Mouse (Mus musculus): Measurements from ENCODE around the gene Chst11. TPM values are rescaled to one million over a fixed set of nuclear protein-coding genes. Genes with fewer than 3 reads are reported as not detected.
A peak's percentile ranks its signal among the peaks of the same experiment; 100 is the strongest.

Chst11 gene
- total and polyA plus RNA-seq, 3 experiments = 3.1 to 10.6 TPM; not detected in 1

DNA sequence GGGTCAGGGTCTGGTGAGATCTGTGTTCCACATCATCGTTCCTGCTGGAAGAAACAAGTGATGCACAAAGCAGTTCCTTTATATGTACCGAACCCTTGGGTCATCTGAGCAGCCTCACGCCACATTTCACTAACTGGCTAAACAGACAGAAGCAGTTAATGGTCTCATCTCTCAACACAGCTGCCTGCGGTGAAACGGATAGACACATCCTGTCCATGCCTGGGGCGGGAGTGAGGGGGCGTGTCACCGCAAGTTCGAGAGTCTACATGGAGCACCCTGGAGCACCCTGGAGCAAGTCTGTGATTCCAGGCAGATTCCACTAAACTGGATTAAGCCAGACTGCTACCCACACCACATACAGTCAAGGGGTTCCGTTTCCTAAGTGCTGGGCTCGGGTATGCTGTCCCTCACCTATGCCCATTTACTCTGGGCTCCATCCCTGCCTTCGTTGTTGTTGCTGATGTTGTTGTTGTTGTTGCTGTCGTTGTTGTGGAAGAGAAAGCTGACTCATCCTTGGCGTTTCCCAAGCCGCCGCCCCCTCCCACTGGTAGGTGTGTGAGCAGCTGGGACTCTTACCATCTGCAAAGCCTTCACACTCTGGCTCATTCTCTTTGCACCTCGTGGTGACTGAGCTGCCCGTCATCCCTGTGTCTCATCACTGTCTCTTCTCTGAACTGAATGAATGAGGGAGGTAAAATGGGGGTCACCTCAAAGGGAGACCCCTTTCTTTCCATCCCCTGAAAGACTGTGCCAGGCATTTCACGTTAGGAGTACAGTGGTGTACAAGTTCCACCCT is 86.7 kb downstream of the Chst11 start:
- Histone ChIP-seq H3K79me2 (ENCODE audit: control insufficient read depth, insufficient read depth, low read length, poor library complexity) (no peaks in the 10 kb centered on the region), H3K9me3 (replicated peaks; ENCODE audit: insufficient read depth, low read length) (no peaks in the 10 kb centered on the region), H3K36me3 (ENCODE audit: control insufficient read depth in 1 of 2, insufficient read depth in 2 of 2, low read length in 2 of 2) (no peaks in the 10 kb centered on the region), H3K27ac (ENCODE audit: control insufficient read depth, low read depth, low read length) (no peak overlapping the region), H3K27me3 (ENCODE audit: control insufficient read depth in 1 of 2, insufficient read depth in 2 of 2, low read length in 2 of 2) (no peaks in the 10 kb centered on the region), H3K4me1 (ENCODE audit: control insufficient read depth in 1 of 2, insufficient read depth in 2 of 2, low read length in 2 of 2) (no peaks in the 10 kb centered on the region), H3K4me3 (ENCODE audit: control insufficient read depth in 1 of 2, insufficient read depth in 1 of 2, low read depth in 2 of 2, low read length in 2 of 2) (no peak overlapping the region), H3K9ac (ENCODE audit: control insufficient read depth, low read depth, low read length, poor library complexity, severe bottlenecking) (no peak overlapping the region)
- DNase-seq (ENCODE audit: low read depth, low spot score) = no peak
- TF ChIP-seq KAT2A (conservative IDR thresholded peaks at IDR 0.05; ENCODE audit: low read depth, low read length) (no peak), NRF1 (IDR thresholded peaks at IDR 0.05; ENCODE audit: insufficient read depth, low read depth, low read length, poor library complexity, severe bottlenecking) (no peak), TAL1 (IDR thresholded peaks at IDR 0.05; ENCODE audit: low read length) (no peak), UBTF (IDR thresholded peaks at IDR 0.05; ENCODE audit: borderline replicate concordance, insufficient read depth, low read depth, low read length) (no peak), GATA1 (IDR thresholded peaks at IDR 0.05; ENCODE audit: low read depth, low read length) (no peak), POLR2A (IDR thresholded peaks at IDR 0.05; ENCODE audit: control insufficient read depth in 1 of 2, insufficient read depth in 1 of 2, low read depth in 1 of 2, low read length in 2 of 2, poor library complexity in 1 of 2) (no peak), CTCF (IDR thresholded peaks at IDR 0.05 in 2 of 3, conservative IDR thresholded peaks at IDR 0.05 in 1 of 3; ENCODE audit: control insufficient read depth in 1 of 3, insufficient read depth in 1 of 3, low read depth in 2 of 3, low read length in 3 of 3, poor library complexity in 1 of 3, severe bottlenecking in 1 of 3) (no peak), POLR2AphosphoS5 (IDR thresholded peaks at IDR 0.05; ENCODE audit: borderline replicate concordance, low read depth, low read length) (no peak), TCF12 (IDR thresholded peaks at IDR 0.05; ENCODE audit: low read depth, low read length) (no peak), TBP (IDR thresholded peaks at IDR 0.05; ENCODE audit: low read depth, low read length) (no peak), ZMIZ1 (IDR thresholded peaks at IDR 0.05; ENCODE audit: low read depth, low read length) (no peak), NELFE (IDR thresholded peaks at IDR 0.05; ENCODE audit: low read depth, low read length) (no peak), SIN3A (IDR thresholded peaks at IDR 0.05; ENCODE audit: low read length) (no peak), MXI1 (IDR thresholded peaks at IDR 0.05; ENCODE audit: low read depth, low read length) (no peak), USF2 (IDR thresholded peaks at IDR 0.05; ENCODE audit: borderline replicate concordance in 1 of 2, insufficient read depth in 1 of 2, low read depth in 1 of 2, low read length in 2 of 2) (no peak), ZC3H11A (IDR thresholded peaks at IDR 0.05; ENCODE audit: low read depth, low read length) (no peak), USF1 (IDR thresholded peaks at IDR 0.05; ENCODE audit: low read depth, low read length) (no peak), MEF2A (IDR thresholded peaks at IDR 0.05; ENCODE audit: extremely low read depth, insufficient replicate concordance, low read depth, low read length, poor library complexity, severe bottlenecking) (no peak)

DNA sequence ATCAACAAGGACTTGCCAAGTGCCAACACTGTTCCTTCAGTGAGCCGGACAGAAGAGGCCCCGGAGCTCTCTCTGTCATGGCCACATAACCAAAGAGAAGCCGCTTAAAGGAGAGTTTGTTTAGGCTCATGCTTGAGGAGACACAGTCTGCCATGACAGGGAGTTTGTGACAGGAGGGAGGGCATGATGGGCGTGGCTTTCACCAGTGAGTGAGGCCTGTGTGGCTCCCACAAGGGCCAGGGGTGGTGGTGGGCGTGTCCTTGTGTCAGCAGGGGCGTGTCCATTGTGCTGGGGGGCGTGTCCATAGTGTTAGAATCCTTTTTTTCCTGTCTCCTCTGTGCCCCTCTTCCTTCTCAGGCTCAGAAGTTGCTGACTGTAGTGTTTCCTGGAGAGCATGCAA is 87.8 kb downstream of the Chst11 start:
- Histone ChIP-seq H3K27me3 (ENCODE audit: control insufficient read depth in 1 of 2, insufficient read depth in 2 of 2, low read length in 2 of 2) (no peaks in the 10 kb centered on the region), H3K27ac (ENCODE audit: control insufficient read depth, low read depth, low read length) (no peak overlapping the region), H3K9me3 (replicated peaks; ENCODE audit: insufficient read depth, low read length) (no peaks in the 10 kb centered on the region), H3K4me1 (ENCODE audit: control insufficient read depth in 1 of 2, insufficient read depth in 2 of 2, low read length in 2 of 2) (no peaks in the 10 kb centered on the region), H3K9ac (ENCODE audit: control insufficient read depth, low read depth, low read length, poor library complexity, severe bottlenecking) (no peak overlapping the region), H3K79me2 (ENCODE audit: control insufficient read depth, insufficient read depth, low read length, poor library complexity) (no peaks in the 10 kb centered on the region), H3K36me3 (ENCODE audit: control insufficient read depth in 1 of 2, insufficient read depth in 2 of 2, low read length in 2 of 2) (no peaks in the 10 kb centered on the region), H3K4me3 (ENCODE audit: control insufficient read depth in 1 of 2, insufficient read depth in 1 of 2, low read depth in 2 of 2, low read length in 2 of 2) (no peak overlapping the region)
- TF ChIP-seq ZC3H11A (IDR thresholded peaks at IDR 0.05; ENCODE audit: low read depth, low read length) = no peak
- TF ChIP-seq MXI1 (IDR thresholded peaks at IDR 0.05; ENCODE audit: low read depth, low read length) = no peak
- no peak for TF ChIP-seq BHLHE40 (IDR thresholded peaks at IDR 0.05; ENCODE audit: borderline replicate concordance, low read depth, low read length)
- TF ChIP-seq POLR2AphosphoS5 (IDR thresholded peaks at IDR 0.05; ENCODE audit: borderline replicate concordance, low read depth, low read length) = no peak
- TF ChIP-seq SMC3 (IDR thresholded peaks at IDR 0.05; ENCODE audit: low read depth, low read length) = no peak; the same call in 1 of the 2 replicates
- no peak for TF ChIP-seq RCOR1 (IDR thresholded peaks at IDR 0.05; ENCODE audit: low read depth, low read length)
- no peak for TF ChIP-seq TCF12 (IDR thresholded peaks at IDR 0.05; ENCODE audit: low read depth, low read length)
- no peak for TF ChIP-seq CTCF (IDR thresholded peaks at IDR 0.05 in 2 of 3, conservative IDR thresholded peaks at IDR 0.05 in 1 of 3; ENCODE audit: control insufficient read depth in 1 of 3, insufficient read depth in 1 of 3, low read depth in 2 of 3, low read length in 3 of 3, poor library complexity in 1 of 3, severe bottlenecking in 1 of 3)
- no peak for TF ChIP-seq TAL1 (IDR thresholded peaks at IDR 0.05; ENCODE audit: low read length)
- no peak for TF ChIP-seq NRF1 (IDR thresholded peaks at IDR 0.05; ENCODE audit: insufficient read depth, low read depth, low read length, poor library complexity, severe bottlenecking)
- no peak for TF ChIP-seq MAX (IDR thresholded peaks at IDR 0.05; ENCODE audit: low read length)
- TF ChIP-seq ZKSCAN1 (IDR thresholded peaks at IDR 0.05; ENCODE audit: low read depth, low read length) = no peak
- TF ChIP-seq CHD2 (IDR thresholded peaks at IDR 0.05; ENCODE audit: low read length) = no peak
- peak; percentile 56 for DNase-seq (ENCODE audit: low read depth, low spot score)
